ENCODE assay signal across 1 mouse cellular context in genomic region chr12:87160815-87161214, GRCm38 (mm10).
TF ChIP-seq lines count a peak whose summit lies in the region.

No protein-coding gene starts in this region.

TF ChIP-seq in MEL, 35 proteins besides CTCF, POLR2A, EP300 and RAD21 (continued from another document):
- TF ChIP-seq ELF1 (IDR thresholded peaks at IDR 0.05; ENCODE audit: low read depth, low read length) (0 out of 2 replicates have a peak, but pooled peaks have one; percentile 31), BHLHE40 (IDR thresholded peaks at IDR 0.05; ENCODE audit: borderline replicate concordance, low read depth, low read length) (no peak), MYB (IDR thresholded peaks at IDR 0.05; ENCODE audit: low read depth, low read length) (no peak; the same call in 1 of the 2 replicates), ZC3H11A (IDR thresholded peaks at IDR 0.05; ENCODE audit: low read depth, low read length) (no peak), SIN3A (IDR thresholded peaks at IDR 0.05; ENCODE audit: low read length) (peak; percentile 61), KAT2A (conservative IDR thresholded peaks at IDR 0.05; ENCODE audit: low read depth, low read length) (no peak), RCOR1 (IDR thresholded peaks at IDR 0.05; ENCODE audit: low read depth, low read length) (peak; percentile 67), MXI1 (IDR thresholded peaks at IDR 0.05; ENCODE audit: low read depth, low read length) (no peak; the same call in 1 of the 2 replicates), ZNF384 (IDR thresholded peaks at IDR 0.05; ENCODE audit: low read depth, low read length) (no peak), POLR2AphosphoS5 (IDR thresholded peaks at IDR 0.05; ENCODE audit: borderline replicate concordance, low read depth, low read length) (no peak), ZMIZ1 (IDR thresholded peaks at IDR 0.05; ENCODE audit: low read depth, low read length) (no peak), MAZ (IDR thresholded peaks at IDR 0.05; ENCODE audit: low read depth, low read length) (peak; percentile 77; the same call in 1 of the 2 replicates), MEF2A (IDR thresholded peaks at IDR 0.05; ENCODE audit: extremely low read depth, insufficient replicate concordance, low read depth, low read length, poor library complexity, severe bottlenecking) (peak; percentile 81; the same call in 1 of the 2 replicates), HCFC1 (IDR thresholded peaks at IDR 0.05; ENCODE audit: low read depth, low read length) (peak; percentile 39; the same call in 1 of the 2 replicates), NRF1 (IDR thresholded peaks at IDR 0.05; ENCODE audit: insufficient read depth, low read depth, low read length, poor library complexity, severe bottlenecking) (no peak), MAFK (IDR thresholded peaks at IDR 0.05; ENCODE audit: borderline replicate concordance, low read depth, low read length) (0 out of 2 replicates have a peak, but pooled peaks have one; percentile 70), SMC3 (IDR thresholded peaks at IDR 0.05; ENCODE audit: low read depth, low read length) (no peak), TAL1 (IDR thresholded peaks at IDR 0.05; ENCODE audit: low read length) (peak; percentile 81), USF1 (IDR thresholded peaks at IDR 0.05; ENCODE audit: low read depth, low read length) (no peak), GATA1 (IDR thresholded peaks at IDR 0.05; ENCODE audit: low read depth, low read length) (peak; percentile 76), UBTF (IDR thresholded peaks at IDR 0.05; ENCODE audit: borderline replicate concordance, insufficient read depth, low read depth, low read length) (no peak), TCF12 (IDR thresholded peaks at IDR 0.05; ENCODE audit: low read depth, low read length) (peak; percentile 92), GABPA (IDR thresholded peaks at IDR 0.05; ENCODE audit: low read depth, low read length) (peak; percentile 79), ZKSCAN1 (IDR thresholded peaks at IDR 0.05; ENCODE audit: low read depth, low read length) (no peak), USF2 (IDR thresholded peaks at IDR 0.05; ENCODE audit: borderline replicate concordance in 1 of 2, insufficient read depth in 1 of 2, low read depth in 1 of 2, low read length in 2 of 2) (no peak), CHD1 (IDR thresholded peaks at IDR 0.05; ENCODE audit: low read depth, low read length) (no peak), CHD2 (IDR thresholded peaks at IDR 0.05; ENCODE audit: low read length) (no peak), ETS1 (IDR thresholded peaks at IDR 0.05; ENCODE audit: low read depth, low read length) (peak; percentile 96), MYC (IDR thresholded peaks at IDR 0.05; ENCODE audit: low read depth, low read length) (no peak), MAX (IDR thresholded peaks at IDR 0.05; ENCODE audit: low read length) (peak; percentile 12; the same call in 1 of the 2 replicates), NELFE (IDR thresholded peaks at IDR 0.05; ENCODE audit: low read depth, low read length) (no peak), TBP (IDR thresholded peaks at IDR 0.05; ENCODE audit: low read depth, low read length) (no peak), E2F4 (IDR thresholded peaks at IDR 0.05; ENCODE audit: borderline replicate concordance, low read depth, low read length) (no peak)
